Mouse (Mus musculus): ENCODE measurements around the gene Lst1. TPM values are rescaled to one million over a fixed set of nuclear protein-coding genes. Genes with fewer than 3 reads are reported as not detected.

The Lst1 gene
- polyA plus RNA-seq, 1 experiment from 2014 or later, result 11.6 TPM

- Histone ChIP-seq H3K27me3 (ENCODE audit: insufficient read depth, low read length) (no peaks in the 10 kb centered on the region), H3K4me3 (ENCODE audit: low read depth, low read length) (no peak overlapping the region), H3K9me3 (ENCODE audit: low read depth, low read length) (no peaks in the 10 kb centered on the region), H3K4me1 (ENCODE audit: insufficient read depth) (peaks cover 6% of the 10 kb centered on the region; the same call in 1 of the 2 replicates), H3K4me2 (no peak overlapping the region), H3K36me3 (ENCODE audit: insufficient read depth) (peaks cover 84% of the 10 kb centered on the region), H3K27ac (ENCODE audit: low read depth) (no peak overlapping the region), H3K9ac (no peak overlapping the region)
- DNase-seq (no peak), ATAC-seq (ENCODE audit: insufficient read depth) (no peak)
- TF ChIP-seq CTCF (IDR thresholded peaks at IDR 0.05; ENCODE audit: low read depth), result no peak
- 83% methylated on average over 7 of the region's 7 CpGs for WGBS
These were observed 28.6 kb downstream of the Lst1 start for GRCm38 (mm10) chr17:35159638-35160037.

DNA sequence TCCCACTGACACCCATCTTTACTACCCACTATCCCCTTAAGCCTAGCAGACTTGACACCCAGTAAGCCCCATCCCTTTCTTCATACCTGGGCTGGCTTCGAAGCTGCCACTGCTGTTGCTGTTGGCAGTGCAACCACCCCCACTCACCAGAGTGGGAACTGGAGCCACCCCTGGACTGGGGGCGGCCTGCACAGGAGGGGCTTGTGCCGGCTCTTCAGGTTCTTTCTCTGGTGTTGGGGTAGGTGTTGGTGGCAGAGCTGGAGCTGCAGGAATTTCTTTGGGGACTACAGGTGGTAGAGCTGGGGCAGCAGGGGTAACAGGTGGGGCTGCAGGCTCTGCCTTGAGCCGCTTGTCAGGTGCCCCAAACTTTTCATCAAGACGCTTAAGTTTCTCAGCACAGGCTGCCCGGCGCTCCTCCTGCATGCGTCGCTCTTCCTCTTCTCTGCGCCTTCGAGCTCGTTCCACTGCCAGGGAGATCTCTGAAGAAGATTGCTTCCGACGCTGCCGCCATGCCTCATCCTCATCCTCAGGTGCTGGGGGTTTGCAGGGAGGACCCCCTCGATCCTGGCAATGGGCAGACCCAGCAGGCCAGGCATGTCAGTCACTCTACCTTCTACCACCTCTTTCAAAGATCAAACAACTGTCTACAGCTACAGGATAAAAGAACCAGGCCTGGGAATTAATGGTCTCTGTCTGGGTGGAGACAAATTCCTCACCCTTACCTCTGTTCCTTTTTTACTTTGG lies 29.2 kb downstream of the Lst1 start:
- Histone ChIP-seq H3K9ac (no peak overlapping the region), H3K36me3 (ENCODE audit: insufficient read depth) (peaks cover 90% of the 10 kb centered on the region), H3K4me1 (ENCODE audit: insufficient read depth) (peaks cover 6% of the 10 kb centered on the region; the same call in 1 of the 2 replicates), H3K27me3 (ENCODE audit: insufficient read depth, low read length) (no peaks in the 10 kb centered on the region), H3K9me3 (ENCODE audit: low read depth, low read length) (no peaks in the 10 kb centered on the region), H3K4me3 (ENCODE audit: low read depth, low read length) (no peak overlapping the region), H3K4me2 (no peak overlapping the region), H3K27ac (ENCODE audit: low read depth) (no peak overlapping the region)
- ATAC-seq (ENCODE audit: insufficient read depth) (no peak), DNase-seq (no peak)
- 92% methylated on average over 16 of the region's 16 CpGs for WGBS
- TF ChIP-seq CTCF (IDR thresholded peaks at IDR 0.05; ENCODE audit: low read depth), result no peak

- DNase-seq (no peak), ATAC-seq (ENCODE audit: insufficient read depth) (no peak)
- Histone ChIP-seq H3K4me1 (ENCODE audit: insufficient read depth) (peaks cover 4% of the 10 kb centered on the region; the same call in 1 of the 2 replicates), H3K4me3 (ENCODE audit: low read depth, low read length) (no peak overlapping the region), H3K27me3 (ENCODE audit: insufficient read depth, low read length) (no peaks in the 10 kb centered on the region), H3K4me2 (no peak overlapping the region), H3K36me3 (ENCODE audit: insufficient read depth) (peaks cover 100% of the 10 kb centered on the region), H3K27ac (ENCODE audit: low read depth) (no peak overlapping the region), H3K9ac (no peak overlapping the region), H3K9me3 (ENCODE audit: low read depth, low read length) (no peaks in the 10 kb centered on the region)
- 83% methylated on average over 8 of the region's 8 CpGs for WGBS
- TF ChIP-seq CTCF (IDR thresholded peaks at IDR 0.05; ENCODE audit: low read depth), result no peak
These were observed 30.5 kb downstream of the Lst1 start for GRCm38 (mm10) chr17:35157661-35158175.

DNA sequence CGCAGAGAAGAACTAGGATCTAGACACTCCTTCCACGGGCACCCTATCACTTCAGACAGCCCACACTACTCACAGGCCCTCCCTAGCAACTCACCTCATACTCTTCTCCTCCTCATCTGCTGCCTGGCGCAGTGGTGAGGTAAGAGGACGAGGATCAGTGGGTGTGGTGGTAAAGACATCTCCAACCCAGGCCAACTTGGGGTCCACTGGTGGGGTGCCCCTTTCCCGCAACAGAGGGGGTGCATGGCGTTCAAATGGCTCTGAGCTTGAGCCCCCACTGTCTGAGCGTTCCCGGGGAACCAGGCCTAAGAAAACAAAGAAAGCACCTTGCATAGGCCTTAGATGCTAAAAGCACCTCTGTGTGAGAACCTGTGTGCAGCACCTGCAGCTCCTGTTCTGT lies 31.0 kb downstream of the Lst1 start:
- Histone ChIP-seq H3K27me3 (ENCODE audit: insufficient read depth, low read length) (no peaks in the 10 kb centered on the region), H3K9me3 (ENCODE audit: low read depth, low read length) (no peaks in the 10 kb centered on the region), H3K4me3 (ENCODE audit: low read depth, low read length) (no peak overlapping the region), H3K27ac (ENCODE audit: low read depth) (no peak overlapping the region), H3K4me2 (no peak overlapping the region), H3K9ac (no peak overlapping the region), H3K4me1 (ENCODE audit: insufficient read depth) (no peaks in the 10 kb centered on the region), H3K36me3 (ENCODE audit: insufficient read depth) (peaks cover 100% of the 10 kb centered on the region)
- no peak for ATAC-seq (ENCODE audit: insufficient read depth)
- no peak for TF ChIP-seq CTCF (IDR thresholded peaks at IDR 0.05; ENCODE audit: low read depth)
- 91% methylated on average over 8 of the region's 8 CpGs for WGBS
- no peak for DNase-seq

GRCm38 (mm10) chr17:35156461-35157200 lies 31.6 kb downstream of the Lst1 start:
- H3K27ac ChIP-seq (ENCODE audit: low read depth), result no peak overlapping the region
- peaks cover 100% of the 10 kb centered on the region for H3K36me3 ChIP-seq (ENCODE audit: insufficient read depth)
- DNase-seq (no peak), ATAC-seq (ENCODE audit: insufficient read depth) (no peak)
- H3K27me3 ChIP-seq (ENCODE audit: insufficient read depth, low read length), result no peaks in the 10 kb centered on the region
- no peaks in the 10 kb centered on the region for H3K9me3 ChIP-seq (ENCODE audit: low read depth, low read length)
- TF ChIP-seq CTCF (IDR thresholded peaks at IDR 0.05; ENCODE audit: low read depth), result no peak
- no peak overlapping the region for H3K4me2 ChIP-seq
- no peak overlapping the region for H3K9ac ChIP-seq
- H3K4me3 ChIP-seq (ENCODE audit: low read depth, low read length), result no peak overlapping the region
- H3K4me1 ChIP-seq (ENCODE audit: insufficient read depth), result no peaks in the 10 kb centered on the region
- WGBS, result 90% methylated on average over 33 of the region's 33 CpGs

DNA sequence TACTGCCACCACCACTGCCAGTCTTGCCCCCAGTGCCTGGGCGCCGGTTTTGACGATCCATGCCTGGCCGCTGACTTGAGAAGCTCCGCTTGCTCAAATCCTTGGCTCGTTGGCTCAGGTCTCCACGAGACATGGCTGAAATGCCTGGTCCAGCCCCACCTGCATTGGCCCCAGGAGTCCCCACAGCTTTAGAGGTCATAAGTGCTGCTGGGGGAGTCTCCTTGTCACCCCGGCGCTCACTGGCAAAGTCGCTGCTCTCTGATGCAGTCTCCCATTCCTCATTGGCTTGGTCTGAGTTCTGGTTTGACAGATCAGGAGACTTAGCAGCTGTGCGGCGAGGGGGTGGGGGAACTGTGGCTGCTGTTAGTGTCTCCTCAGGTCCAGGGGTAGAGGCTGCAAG lies 32.8 kb downstream of the Lst1 start:
- no peak overlapping the region for H3K4me3 ChIP-seq (ENCODE audit: low read depth, low read length)
- no peaks in the 10 kb centered on the region for H3K9me3 ChIP-seq (ENCODE audit: low read depth, low read length)
- no peak for DNase-seq
- H3K9ac ChIP-seq, result no peak overlapping the region
- no peak for ATAC-seq (ENCODE audit: insufficient read depth)
- TF ChIP-seq CTCF (IDR thresholded peaks at IDR 0.05; ENCODE audit: low read depth), result no peak
- peaks cover 100% of the 10 kb centered on the region for H3K36me3 ChIP-seq (ENCODE audit: insufficient read depth)
- no peak overlapping the region for H3K27ac ChIP-seq (ENCODE audit: low read depth)
- H3K27me3 ChIP-seq (ENCODE audit: insufficient read depth, low read length), result no peaks in the 10 kb centered on the region
- no peak overlapping the region for H3K4me2 ChIP-seq
- WGBS, result 87% methylated on average over 12 of the region's 12 CpGs
- H3K4me1 ChIP-seq (ENCODE audit: insufficient read depth), result no peaks in the 10 kb centered on the region

DNA sequence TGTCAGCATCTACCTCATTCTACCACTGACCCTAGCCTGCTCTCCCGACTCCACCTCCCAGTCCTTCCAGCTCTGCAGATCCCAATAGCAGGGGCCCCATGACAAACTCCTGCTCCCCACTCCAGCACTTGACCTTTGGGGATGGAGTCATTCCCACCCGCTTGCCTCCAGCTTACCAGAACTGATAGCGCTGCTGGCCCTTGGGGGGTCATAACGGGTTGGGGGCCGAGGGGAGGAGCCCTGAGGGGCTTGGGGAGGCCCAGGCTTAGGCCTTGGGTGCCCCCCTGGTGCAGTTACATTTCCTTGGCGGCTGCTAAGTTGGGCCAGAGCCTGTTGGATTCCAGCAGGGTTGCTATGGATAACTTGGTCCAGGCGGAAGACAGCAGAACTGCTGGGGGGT lies 33.6 kb downstream of the Lst1 start:
- H3K4me2 ChIP-seq, result no peak overlapping the region
- WGBS, result 83% methylated on average over 7 of the region's 7 CpGs

More for the DNA sequence above, 33.6 kb downstream of the Lst1 start:
- H3K27ac ChIP-seq (ENCODE audit: low read depth), result no peak overlapping the region
- ATAC-seq (ENCODE audit: insufficient read depth) (no peak), DNase-seq (no peak)
- H3K36me3 ChIP-seq (ENCODE audit: insufficient read depth), result peaks cover 100% of the 10 kb centered on the region
- no peaks in the 10 kb centered on the region for H3K9me3 ChIP-seq (ENCODE audit: low read depth, low read length)
- no peak overlapping the region for H3K9ac ChIP-seq
- H3K27me3 ChIP-seq (ENCODE audit: insufficient read depth, low read length), result no peaks in the 10 kb centered on the region
- H3K4me1 ChIP-seq (ENCODE audit: insufficient read depth), result no peaks in the 10 kb centered on the region
- no peak overlapping the region for H3K4me3 ChIP-seq (ENCODE audit: low read depth, low read length)
- no peak for TF ChIP-seq CTCF (IDR thresholded peaks at IDR 0.05; ENCODE audit: low read depth)
